Mouse (Mus musculus) heart, adult 2 months (tissue): ENCODE results near the gene Slc6a9.

Source experiments
- CTCF ChIP-seq: fragments of 200-600 bp; IDR thresholded peaks from 2 replicates; pipeline ENCODE4 v1.8.1; 2022; ENCODE audit warnings: antibody characterized with exemption, mild to moderate bottlenecking, moderate library complexity
- POLR2A ChIP-seq: fragments of 200-500 bp; IDR thresholded peaks from 2 replicates; pipeline ENCODE4 v1.6.1; 2011; ENCODE audit warnings: mild to moderate bottlenecking, low read depth, low read length, control low read depth; ENCODE audit not compliant: insufficient read depth

GRCm38 (mm10) chr4:117878703-117879102, 44.4 kb downstream of the Slc6a9 start:
- TF ChIP-seq POLR2A, result no peak
- no peak for TF ChIP-seq CTCF
